Mouse (Mus musculus) hindbrain, embryonic 11.5 days (tissue): ENCODE data around the gene Scrn1. TPM values are rescaled to one million over a fixed set of nuclear protein-coding genes. Genes with fewer than 3 reads are reported as not detected.

Experiments used
- ATAC-seq: fragments of 200-750 bp; cut with Nextera tagmentation; 2 replicates; pipeline ENCODE4 v1.8.0; 2017; ENCODE audit warnings: mild to moderate bottlenecking, moderate TSS enrichment, moderate library complexity; ENCODE audit not compliant: low FRiP score
- DNase-seq: peaks from one replicate; pipeline ENCODE4 v3.0.0-alpha.2; 2015; ENCODE audit warnings: low spot score
- H3K27ac ChIP-seq: fragments of 300-500 bp; sonication (generic); 2 replicates; pipeline ENCODE4 v1.5.1; 2014; ENCODE audit warnings: mild to moderate bottlenecking, low read depth, low read length
- H3K27me3 ChIP-seq: fragments of 300-500 bp; sonication (generic); 2 replicates; pipeline ENCODE4 v1.6.1; 2014; ENCODE audit warnings: mild to moderate bottlenecking, low read length, moderate library complexity, mixed read lengths; ENCODE audit not compliant: control insufficient read depth, insufficient read depth
- H3K36me3 ChIP-seq: fragments of 300-500 bp; sonication (generic); 2 replicates; pipeline ENCODE4 v1.6.1; 2014; ENCODE audit warnings: mild to moderate bottlenecking, low read length, moderate library complexity, mixed read lengths; ENCODE audit not compliant: control insufficient read depth, insufficient read depth
- H3K4me1 ChIP-seq: fragments of 300-500 bp; sonication (generic); replicated peaks from 2 replicates; pipeline ENCODE4 v1.6.1; 2014; ENCODE audit warnings: low read length, mixed read lengths; ENCODE audit not compliant: control insufficient read depth, insufficient read depth
- H3K4me2 ChIP-seq: fragments of 300-500 bp; sonication (generic); replicated peaks from 2 replicates; pipeline ENCODE4 v1.6.1; 2014; ENCODE audit warnings: mild to moderate bottlenecking, low read depth, low read length
- H3K4me3 ChIP-seq: fragments of 300-500 bp; sonication (generic); 2 replicates; pipeline ENCODE4 v1.5.1; 2014; ENCODE audit warnings: low read depth, low read length
- H3K9ac ChIP-seq: fragments of 300-500 bp; sonication (generic); 2 replicates; pipeline ENCODE4 v1.6.1; 2014; ENCODE audit warnings: low read depth, low read length
- H3K9me3 ChIP-seq: fragments of 300-500 bp; sonication (generic); 2 replicates; pipeline ENCODE4 v1.6.1; 2016; ENCODE audit warnings: low read length; ENCODE audit not compliant: control insufficient read depth
- WGBS: fragments of 180-500 bp; shearing (Covaris S2); extraction: QIAGEN DNeasy Blood & Tissue Kit; methylation state at CpG from one replicate; pipeline ENCODE4 v1.1.7; 2014; 5-methylcytosine and 5-hydroxymethylcytosine counted together
- polyA plus RNA-seq: library from polyadenylated mRNA; unstranded; fragments of >200 nt; fragmentation: Nextera tagmentation; extraction: Ambion mirVana; gene quantifications from 2 replicates; pipeline ENCODE4 v1.2.1, GENCODE M21; 2014

Scrn1 gene
- polyA plus RNA-seq, 1 experiment from 2014 or later: 75.2 TPM

GRCm38 (mm10) chr6:54507002-54507401 is 59.3 kb downstream of the Scrn1 start:
- no peak overlapping the region for H3K4me3 ChIP-seq
- H3K27ac ChIP-seq: no peak overlapping the region
- H3K4me2 ChIP-seq: no peak overlapping the region
- peaks cover 4% of the 10 kb centered on the region; the same call in 1 of the 2 replicates for H3K4me1 ChIP-seq
- H3K9me3 ChIP-seq: no peaks in the 10 kb centered on the region
- ATAC-seq (no peak), DNase-seq (peak; percentile 69)
- no peak overlapping the region for H3K9ac ChIP-seq
- no peaks in the 10 kb centered on the region for H3K27me3 ChIP-seq
- WGBS: 41% methylated on average over 8 of the region's 8 CpGs
- no peaks in the 10 kb centered on the region for H3K36me3 ChIP-seq

GRCm38 (mm10) chr6:54506318-54506717 is 60.0 kb downstream of the Scrn1 start:
- H3K27ac ChIP-seq: no peak overlapping the region
- H3K9ac ChIP-seq: no peak overlapping the region
- no peaks in the 10 kb centered on the region for H3K36me3 ChIP-seq
- DNase-seq (no peak), ATAC-seq (no peak)
- no peaks in the 10 kb centered on the region for H3K9me3 ChIP-seq
- peaks cover 4% of the 10 kb centered on the region; the same call in 1 of the 2 replicates for H3K4me1 ChIP-seq
- H3K27me3 ChIP-seq: no peaks in the 10 kb centered on the region
- no peak overlapping the region for H3K4me3 ChIP-seq
- WGBS: 88% methylated on average over 11 of the region's 11 CpGs
- H3K4me2 ChIP-seq: no peak overlapping the region

- no peak for DNase-seq
- Histone ChIP-seq H3K4me2 (no peak overlapping the region), H3K9ac (no peak overlapping the region), H3K36me3 (no peaks in the 10 kb centered on the region), H3K9me3 (no peaks in the 10 kb centered on the region), H3K27ac (no peak overlapping the region), H3K27me3 (no peaks in the 10 kb centered on the region), H3K4me1 (no peaks in the 10 kb centered on the region), H3K4me3 (no peak overlapping the region)
- ATAC-seq: no peak
- WGBS: 83% methylated on average over 6 of the region's 6 CpGs
These were observed 63.6 kb downstream of the Scrn1 start for GRCm38 (mm10) chr6:54502661-54503115.

- DNase-seq (no peak), ATAC-seq (no peak)
- H3K9me3 ChIP-seq: no peaks in the 10 kb centered on the region
- no peak overlapping the region for H3K4me3 ChIP-seq
- H3K27me3 ChIP-seq: no peaks in the 10 kb centered on the region
- H3K27ac ChIP-seq: no peak overlapping the region
- H3K4me1 ChIP-seq: no peaks in the 10 kb centered on the region
- no peaks in the 10 kb centered on the region for H3K36me3 ChIP-seq
- no peak overlapping the region for H3K4me2 ChIP-seq
- 86% methylated on average over 7 of the region's 7 CpGs for WGBS
- no peak overlapping the region for H3K9ac ChIP-seq
These were observed 70.1 kb downstream of the Scrn1 start for GRCm38 (mm10) chr6:54496214-54496613.

GRCm38 (mm10) chr6:54494612-54495398 is 71.5 kb downstream of the Scrn1 start:
- Histone ChIP-seq H3K4me1 (no peaks in the 10 kb centered on the region), H3K36me3 (no peaks in the 10 kb centered on the region), H3K27me3 (no peaks in the 10 kb centered on the region), H3K4me3 (no peak overlapping the region), H3K27ac (no peak overlapping the region), H3K9me3 (no peaks in the 10 kb centered on the region), H3K4me2 (no peak overlapping the region), H3K9ac (no peak overlapping the region)
- WGBS: 62% methylated on average over 11 of the region's 11 CpGs
- no peak for DNase-seq
- ATAC-seq: no peak

- no peak overlapping the region for H3K9ac ChIP-seq
- no peak overlapping the region for H3K4me3 ChIP-seq
- H3K9me3 ChIP-seq: no peaks in the 10 kb centered on the region
- no peak overlapping the region for H3K27ac ChIP-seq
- no peak overlapping the region for H3K4me2 ChIP-seq
- no peaks in the 10 kb centered on the region for H3K4me1 ChIP-seq
- ATAC-seq: no peak
- H3K36me3 ChIP-seq: no peaks in the 10 kb centered on the region
- H3K27me3 ChIP-seq: no peaks in the 10 kb centered on the region
- no peak for DNase-seq
These were observed 72.2 kb downstream of the Scrn1 start for GRCm38 (mm10) chr6:54494097-54494496.

- H3K9me3 ChIP-seq: no peaks in the 10 kb centered on the region
- no peaks in the 10 kb centered on the region; the same call in 1 of the 2 replicates for H3K27me3 ChIP-seq
- no peak overlapping the region for H3K4me2 ChIP-seq
- no peak for DNase-seq
- H3K9ac ChIP-seq: no peak overlapping the region
- H3K4me3 ChIP-seq: no peak overlapping the region
- no peaks in the 10 kb centered on the region for H3K36me3 ChIP-seq
- 68% methylated on average over 7 of the region's 7 CpGs for WGBS
- H3K4me1 ChIP-seq: no peaks in the 10 kb centered on the region
- ATAC-seq: no peak
- H3K27ac ChIP-seq: no peak overlapping the region
These were observed 75.2 kb downstream of the Scrn1 start for GRCm38 (mm10) chr6:54491074-54491473.

GRCm38 (mm10) chr6:54485973-54486569 is 80.2 kb downstream of the Scrn1 start:
- Histone ChIP-seq H3K9ac (no peak overlapping the region), H3K36me3 (no peaks in the 10 kb centered on the region), H3K27me3 (no peaks in the 10 kb centered on the region; the same call in none of the 2 replicates), H3K4me1 (no peaks in the 10 kb centered on the region; the same call in 1 of the 2 replicates), H3K4me3 (peak overlapping the region; percentile 21; the same call in 1 of the 2 replicates), H3K27ac (no peak overlapping the region), H3K9me3 (no peaks in the 10 kb centered on the region), H3K4me2 (peak overlapping the region; percentile 57)
- no peak for ATAC-seq
- WGBS: 33% methylated on average over 6 of the region's 6 CpGs
- DNase-seq: no peak
